Comparison of ENCODE assay signal across 15 mouse cellular contexts in genomic region chr9:105880743-105881142, GRCm38 (mm10). TPM values are rescaled to one million over a fixed set of nuclear protein-coding genes. Genes with fewer than 3 reads are reported as not detected.
DNase-seq lines count a peak whose midpoint lies in the region; ATAC-seq and TF ChIP-seq lines count a peak whose summit lies in the region.
"Had no signal": no experiment of that assay in that cellular context is flagged by ENCODE, and none has a peak within 500 bp of the region (broad histone marks: within the 10 kb centered on the region; RNA-seq: fewer than 3 reads in every experiment).

No protein-coding gene starts in this region.

- H3K27ac ChIP-seq in kidney, adult 2 months (ENCODE audit: insufficient read depth, low read depth, low read length), result no peak overlapping the region
- no peak overlapping the region for H3K27ac ChIP-seq in lung, embryonic 16.5 days (ENCODE audit: low read length)
- H3K27ac ChIP-seq in midbrain, embryonic 16.5 days (ENCODE audit: low read length), result no peak overlapping the region
- H3K27ac ChIP-seq: embryonic facial prominence, embryonic 13.5 days; hindbrain, embryonic 12.5 days; liver, embryonic 14.5 days; midbrain, embryonic 13.5 days; neural tube, embryonic 13.5 days had no signal

- WGBS in kidney, adult 2 months, result 32% methylated on average over 4 of the region's 4 CpGs
- 50% methylated on average over 4 of the region's 4 CpGs for WGBS in lung, embryonic 16.5 days
- 75% methylated on average over 4 of the region's 4 CpGs for WGBS in midbrain, embryonic 16.5 days

- peak; percentile 27 for DNase-seq in heart, postnatal 4 days
- no peak for DNase-seq in heart, postnatal 14 days
- peak; percentile 14 for DNase-seq in ZHBTc4 (ENCODE audit: low read depth, low spot score)
- DNase-seq in kidney, adult 2 months, result peak; percentile 90
- no peak for DNase-seq in urinary bladder, adult 2 months (ENCODE audit: low spot score)
- DNase-seq: cerebellum, postnatal 14 days; forebrain, postnatal 0 days; right cerebral cortex, adult 18-20 months had no signal

- H3K27me3 ChIP-seq in kidney, adult 2 months (replicated peaks; ENCODE audit: control insufficient read depth, insufficient read depth, low read length), result no peaks in the 10 kb centered on the region
- H3K27me3 ChIP-seq in lung, embryonic 16.5 days (ENCODE audit: control insufficient read depth, insufficient read depth, low read depth, low read length), result no peaks in the 10 kb centered on the region
- H3K27me3 ChIP-seq in midbrain, embryonic 16.5 days (ENCODE audit: control insufficient read depth, insufficient read depth, low read depth, low read length), result no peaks in the 10 kb centered on the region
- H3K27me3 ChIP-seq: embryonic facial prominence, embryonic 13.5 days; hindbrain, embryonic 12.5 days; midbrain, embryonic 13.5 days; neural tube, embryonic 13.5 days had no signal

- no peak overlapping the region for H3K4me2 ChIP-seq in lung, embryonic 16.5 days (ENCODE audit: low read depth, low read length)
- H3K4me2 ChIP-seq in midbrain, embryonic 16.5 days (ENCODE audit: low read length), result no peak overlapping the region
- H3K4me2 ChIP-seq: embryonic facial prominence, embryonic 13.5 days; hindbrain, embryonic 12.5 days; midbrain, embryonic 13.5 days; neural tube, embryonic 13.5 days had no signal

- no peak overlapping the region for H3K9ac ChIP-seq in lung, embryonic 16.5 days (ENCODE audit: low read length)
- no peak overlapping the region for H3K9ac ChIP-seq in midbrain, embryonic 16.5 days (ENCODE audit: low read depth, low read length)
- H3K9ac ChIP-seq: embryonic facial prominence, embryonic 13.5 days; forebrain, postnatal 0 days; hindbrain, embryonic 12.5 days; liver, embryonic 14.5 days; midbrain, embryonic 13.5 days; neural tube, embryonic 13.5 days had no signal

- H3K9me3 ChIP-seq in lung, embryonic 16.5 days (ENCODE audit: control insufficient read depth, low read length), result no peaks in the 10 kb centered on the region
- H3K9me3 ChIP-seq in midbrain, embryonic 16.5 days (replicated peaks; ENCODE audit: control insufficient read depth, low read length, poor library complexity, severe bottlenecking), result no peaks in the 10 kb centered on the region
- H3K9me3 ChIP-seq: embryonic facial prominence, embryonic 13.5 days; hindbrain, embryonic 12.5 days; midbrain, embryonic 13.5 days; neural tube, embryonic 13.5 days had no signal

- 0 out of 2 replicates have a peak, but pooled peaks have one; percentile 34 for ATAC-seq in lung, embryonic 16.5 days (ENCODE audit: low read depth)
- no peak for ATAC-seq in midbrain, embryonic 16.5 days
- ATAC-seq: forebrain, postnatal 0 days; midbrain, embryonic 13.5 days had no signal

- H3K4me1 ChIP-seq in kidney, adult 2 months (ENCODE audit: control insufficient read depth, insufficient read depth, low read length), result no peaks in the 10 kb centered on the region
- 0 out of 2 replicates have a peak, but pooled peaks cover 2% of the 10 kb centered on the region for H3K4me1 ChIP-seq in lung, embryonic 16.5 days (replicated peaks; ENCODE audit: control insufficient read depth, insufficient read depth, low read length)
- H3K4me1 ChIP-seq in midbrain, embryonic 16.5 days (ENCODE audit: control insufficient read depth, insufficient read depth, low read length), result no peaks in the 10 kb centered on the region
- H3K4me1 ChIP-seq: embryonic facial prominence, embryonic 13.5 days; hindbrain, embryonic 12.5 days; midbrain, embryonic 13.5 days had no signal

- no peaks in the 10 kb centered on the region for H3K36me3 ChIP-seq in kidney, adult 2 months (ENCODE audit: control insufficient read depth, insufficient read depth, low read length)
- H3K36me3 ChIP-seq in lung, embryonic 16.5 days (ENCODE audit: control insufficient read depth, insufficient read depth, low read length), result no peaks in the 10 kb centered on the region
- no peaks in the 10 kb centered on the region for H3K36me3 ChIP-seq in midbrain, embryonic 16.5 days (ENCODE audit: control insufficient read depth, insufficient read depth, low read length)
- H3K36me3 ChIP-seq: embryonic facial prominence, embryonic 13.5 days; hindbrain, embryonic 12.5 days; midbrain, embryonic 13.5 days; neural tube, embryonic 13.5 days had no signal

- no peak for TF ChIP-seq CTCF in kidney, adult 2 months (conservative IDR thresholded peaks at IDR 0.05; ENCODE audit: insufficient read depth, insufficient read length, low read depth, low read length)

- H3K4me3 ChIP-seq in kidney, adult 2 months (ENCODE audit: insufficient read depth, low read depth, low read length), result no peak overlapping the region
- H3K4me3 ChIP-seq in lung, embryonic 16.5 days (ENCODE audit: low read length), result no peak overlapping the region
- no peak overlapping the region for H3K4me3 ChIP-seq in midbrain, embryonic 16.5 days (ENCODE audit: low read depth, low read length)
- H3K4me3 ChIP-seq: embryonic facial prominence, embryonic 13.5 days; hindbrain, embryonic 12.5 days; midbrain, embryonic 13.5 days; neural tube, embryonic 13.5 days had no signal

- intact Hi-C loops in heart, postnatal 14 days (cut with DNase I), result no loop called here

- TF ChIP-seq POLR2A in kidney, adult 2 months (IDR thresholded peaks at IDR 0.05; ENCODE audit: low read depth, low read length), result no peak

RNA-seq across cellular contexts. Expression of gene Col6a6, which starts 52.8 kb away (rescaled TPM):
- total RNA-seq in heart, postnatal 4 days (2021), result 10 to 100 TPM; 16.6 to 18.3 TPM
- total RNA-seq in heart, postnatal 14 days (2021), result 10 to 100 TPM; 10.4 to 10.5 TPM
- 0.19 and 0.28 TPM in 2 replicates for polyA plus RNA-seq in kidney, adult 2 months (2012; rRNA removed)
- polyA plus RNA-seq in lung, embryonic 16.5 days (2015; fragmentation: Nextera tagmentation; extraction: Ambion mirVana), result 1.3 and 1.7 TPM in 2 replicates
- polyA plus RNA-seq in midbrain, embryonic 16.5 days (2015; fragmentation: Nextera tagmentation; extraction: Ambion mirVana), result 0.16 and 0.24 TPM in 2 replicates
- polyA plus RNA-seq in urinary bladder, adult 2 months (2012; rRNA removed), result 0.41 and 0.71 TPM in 2 replicates

Comparison
In these comparisons a context has a peak if more than half of its experiments do, and no peak if none do; other contexts are left out.
1. DNase-seq: peak in heart, postnatal 4 days (single experiment), ZHBTc4 (single experiment) and kidney, adult 2 months (single experiment); none in heart, postnatal 14 days (0 of 2) and urinary bladder, adult 2 months (single experiment).